Mouse (Mus musculus): ENCODE data around the gene Dnlz.

Gene Dnlz

DNA sequence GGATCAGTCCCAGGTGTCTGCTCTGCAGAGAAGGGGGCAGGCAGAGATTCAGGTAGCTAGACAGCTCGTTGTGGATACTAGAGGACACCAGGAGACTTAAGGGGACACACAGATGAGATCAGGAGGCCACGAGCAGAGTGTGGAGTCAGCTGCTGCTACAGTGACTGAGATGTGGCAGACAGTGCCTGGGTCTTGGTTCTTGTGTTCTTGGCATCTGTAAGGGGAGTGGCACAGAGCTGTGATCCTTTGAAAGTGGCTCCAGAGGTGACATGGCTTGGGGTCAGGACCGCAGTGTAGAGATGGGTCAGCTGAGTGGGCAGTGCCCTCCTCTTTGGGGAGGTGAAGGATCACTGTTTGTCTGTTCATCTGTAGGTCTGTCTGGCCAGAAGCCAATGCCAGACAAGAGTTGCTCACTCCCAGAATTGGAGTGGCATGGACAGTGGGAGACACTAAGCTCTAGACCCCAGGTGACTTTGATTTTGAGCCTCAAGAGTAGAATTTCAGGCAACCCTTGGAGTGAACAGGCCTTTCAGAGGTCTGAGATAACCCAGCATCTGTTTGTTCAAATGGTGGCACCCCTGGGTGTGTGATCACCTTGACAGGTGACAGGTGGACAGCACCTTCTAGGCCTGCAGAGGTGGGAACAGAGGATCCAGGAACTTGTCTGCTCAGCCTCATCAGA is 33.8 kb downstream of the Dnlz start:
- CTCF ChIA-PET, result interaction anchor here in 3 of 4 experiments (0.6 to 1.4 kb wide), 7 partner anchors 21 to 318 kb away, joined by 3 to 10 read pairs (median 3); partner anchors contain the start of gene Dnlz (in 1 of the 3)
- POLR2A ChIA-PET, result interaction anchor here in 3 of 4 experiments (0.5 to 1.3 kb wide), 6 partner anchors 18 to 937 kb away, joined by 3 to 7 read pairs (median 4); partner anchors contain the start of gene Dnlz (in 1 of the 3)

DNA sequence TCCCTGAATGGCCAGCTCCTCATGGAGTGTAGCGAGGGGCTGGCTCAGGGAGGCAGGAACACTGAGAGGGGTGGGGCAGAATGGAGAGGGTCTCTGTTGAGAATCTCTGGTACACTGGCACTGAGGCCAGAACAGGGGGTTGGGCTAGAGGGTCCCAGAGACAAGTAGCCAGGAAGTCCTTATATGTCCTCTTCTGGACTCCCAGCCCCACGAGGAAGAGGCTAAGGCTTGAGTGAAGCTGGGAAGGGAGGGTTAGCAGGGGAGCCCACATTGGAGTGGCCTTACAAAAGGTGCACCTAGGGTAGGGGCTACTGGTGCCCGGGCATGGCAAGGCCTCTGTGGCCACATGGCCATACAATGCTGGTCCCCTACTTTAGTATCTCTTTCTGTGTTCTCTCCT is 34.5 kb downstream of the Dnlz start:
- POLR2A ChIA-PET, result interaction anchor here in 3 of 4 experiments (0.6 to 2.4 kb wide), 11 partner anchors 8 to 548 kb away, joined by 3 to 13 read pairs (median 3); partner anchors contain the start of gene Dnlz (in 2 of the 3)
- CTCF ChIA-PET, result interaction anchor here in 2 of 4 experiments (0.5 to 3.0 kb wide), 5 partner anchors 8 to 252 kb away, joined by 3 to 22 read pairs (median 3); partner anchors contain the start of gene Inpp5e (in 1 of the 2)

GRCm38 (mm10) chr2:26316576-26317246 is 35.2 kb downstream of the Dnlz start:
- CTCF ChIA-PET, result interaction anchor here in 3 of 4 experiments (1.0 to 3.0 kb wide), 8 partner anchors 9 to 253 kb away, joined by 3 to 22 read pairs (median 7); partner anchors contain the start of gene Inpp5e (in 2 of the 3)
- POLR2A ChIA-PET, result interaction anchor here (0.6 to 2.9 kb wide), 23 partner anchors 8 to 549 kb away, joined by 3 to 16 read pairs (median 4); partner anchors contain the start of genes Inpp5e (in 2 of the 4), Dnlz (in 1 of the 4) and Qsox2 (in 1 of the 4)

- ChIA-PET CTCF (interaction anchor here (0.6 to 3.0 kb wide), 13 partner anchors 9 to 384 kb away, joined by 3 to 22 read pairs (median 5); partner anchors contain the start of genes Inpp5e (in 2 of the 4) and Dnlz (in 1 of the 4)), POLR2A (interaction anchor here (0.6 to 2.9 kb wide), 28 partner anchors 9 to 320 kb away, joined by 3 to 16 read pairs (median 4); partner anchors contain the start of genes Dnlz (in 2 of the 4), Inpp5e (in 2 of the 4), Qsox2 (in 1 of the 4) and Sec16a (in 1 of the 4))
Measured at GRCm38 (mm10) chr2:26315925-26316311, 36.0 kb downstream of the Dnlz start.

DNA sequence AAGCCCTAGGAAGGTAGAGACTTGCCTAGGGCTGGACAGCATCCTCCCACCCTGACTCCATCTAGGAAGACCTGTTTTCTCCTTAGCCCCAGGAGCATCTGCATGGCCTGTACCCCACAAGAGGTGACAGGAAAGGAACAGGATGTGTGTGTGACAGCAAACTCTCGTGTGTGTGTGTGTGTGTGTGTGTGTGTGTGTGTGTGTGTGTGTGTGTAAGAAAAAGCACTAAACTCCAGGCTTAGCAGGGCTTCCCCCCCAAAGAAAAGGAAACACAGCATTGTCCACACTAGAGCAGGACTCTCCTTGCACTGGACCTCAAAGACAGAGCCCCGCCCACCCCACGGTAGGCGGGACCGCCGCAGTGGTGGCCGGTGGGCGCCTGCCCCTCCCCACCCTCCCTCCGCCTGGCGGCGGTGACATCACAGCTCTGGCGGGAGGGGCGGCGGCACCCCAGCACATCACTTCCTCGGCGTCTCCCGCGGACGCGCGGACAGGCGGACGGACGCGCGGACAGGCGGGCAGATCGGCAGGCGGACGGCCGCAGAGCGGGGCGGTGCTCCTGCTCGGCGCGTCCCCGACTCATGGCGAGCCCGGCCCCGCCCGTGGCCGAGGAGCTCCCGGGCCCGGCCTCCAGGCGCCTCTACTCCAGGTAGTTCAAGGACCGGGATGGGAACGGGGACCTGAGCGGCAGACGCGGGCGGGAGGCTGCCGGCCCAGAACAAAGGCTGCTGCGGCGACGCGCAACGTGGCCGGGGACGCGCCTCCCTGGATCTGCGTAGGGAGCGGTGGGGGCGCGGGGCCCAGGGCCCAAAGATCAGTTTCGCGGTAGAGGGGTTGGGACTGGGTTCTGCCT is 36.6 kb downstream of the Dnlz start, which contains the start of gene Gpsm1:
Gpsm1 (plus strand) TSS at position 444 of the 853 bp plus-strand sequence.
- POLR2A ChIA-PET, result interaction anchor here (0.6 to 2.9 kb wide), 21 partner anchors 10 to 321 kb away, joined by 3 to 16 read pairs (median 4); partner anchors contain the start of genes Dnlz (in 2 of the 4), Inpp5e (in 2 of the 4), Qsox2 (in 1 of the 4) and Sec16a (in 1 of the 4)
- CTCF ChIA-PET, result interaction anchor here (0.5 to 3.0 kb wide), 14 partner anchors 10 to 384 kb away, joined by 3 to 22 read pairs (median 4); partner anchors contain the start of genes Inpp5e (in 2 of the 4) and Dnlz (in 1 of the 4)

- POLR2A ChIA-PET, result interaction anchor here in 2 of 4 experiments (0.8 to 2.9 kb wide), 7 partner anchors 11 to 131 kb away, joined by 3 to 16 read pairs (median 4); partner anchors contain the start of genes Dnlz (in 1 of the 2) and Sec16a (in 1 of the 2)
Measured at GRCm38 (mm10) chr2:26314281-26315071, 37.4 kb downstream of the Dnlz start.

DNA sequence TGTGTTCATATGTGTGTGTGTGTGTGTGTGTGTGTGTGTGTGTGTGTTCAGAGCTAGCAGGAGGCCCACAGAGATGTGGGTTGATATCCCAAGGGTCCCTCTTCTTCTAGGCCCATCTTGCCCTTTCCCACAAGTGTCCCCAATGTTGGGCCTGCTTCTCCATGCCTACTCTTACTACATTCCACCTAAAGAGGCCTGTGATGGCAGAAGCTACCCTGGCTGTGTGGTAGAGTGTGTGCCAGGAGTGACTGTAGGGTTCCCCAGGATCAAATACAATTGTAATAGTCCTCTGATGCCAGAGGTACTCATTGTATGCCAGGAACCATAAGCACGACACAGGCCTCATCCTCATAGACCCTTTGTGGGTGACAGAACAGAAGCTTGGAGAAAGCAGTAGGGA is 38.5 kb downstream of the Dnlz start:
- POLR2A ChIA-PET, result interaction anchor here (0.6 to 1.6 kb wide), 5 partner anchors 8 to 291 kb away, joined by 3 to 6 read pairs (median 3); partner anchors contain the start of gene Agpat2 (in 1 of the 4)
- CTCF ChIA-PET, result interaction anchor here in 2 of 4 experiments (1.0 to 1.6 kb wide), 3 partner anchors 13 to 159 kb away, joined by 4 to 6 read pairs (median 5); no protein-coding TSS in a partner anchor

More at GRCm38 (mm10) chr2:26314281-26315071, 37.4 kb downstream of the Dnlz start:
- CTCF ChIA-PET, result interaction anchor here in 2 of 4 experiments (0.7 to 3.0 kb wide), 6 partner anchors 11 to 161 kb away, joined by 3 to 22 read pairs (median 8); partner anchors contain the start of gene Inpp5e (in 1 of the 2)

GRCm38 (mm10) chr2:26312812-26313211 is 39.1 kb downstream of the Dnlz start:
- ChIA-PET CTCF (interaction anchor here in 2 of 4 experiments (0.6 to 1.0 kb wide), 2 partner anchors 27 to 43 kb away, joined by 5 to 6 read pairs; no protein-coding TSS in a partner anchor), POLR2A (interaction anchor here in 1 of 4 experiments (1.6 kb wide), 1 partner anchor 12 kb away, joined by 3 read pairs; no protein-coding TSS in a partner anchor)

DNA sequence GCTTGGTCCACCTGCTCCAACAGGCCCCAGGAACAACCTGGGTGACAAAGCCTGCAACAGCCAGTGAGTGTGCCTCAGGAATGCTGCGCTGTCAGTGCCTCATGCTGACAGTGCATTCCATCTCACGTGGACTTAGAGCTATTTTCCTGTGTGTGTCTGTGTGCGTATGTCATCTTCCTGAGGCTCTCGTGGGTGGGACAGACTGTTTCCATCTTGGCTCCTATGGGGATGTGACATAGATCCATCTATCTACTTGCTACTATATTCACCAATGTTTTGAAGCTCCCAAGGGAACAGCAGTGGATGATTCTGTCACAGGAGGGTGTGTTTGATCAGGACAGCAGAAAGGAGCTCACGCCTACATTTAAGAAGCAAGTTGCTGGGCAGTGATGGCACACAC is 40.0 kb downstream of the Dnlz start:
- ChIA-PET CTCF (interaction anchor here in 1 of 4 experiments (1.2 kb wide), 1 partner anchor 14 kb away, joined by 5 read pairs; no protein-coding TSS in a partner anchor), POLR2A (interaction anchor here in 1 of 4 experiments (0.7 kb wide), 2 partner anchors 69 to 681 kb away, joined by 3 read pairs; partner anchors contain the start of gene Snapc4)

DNA sequence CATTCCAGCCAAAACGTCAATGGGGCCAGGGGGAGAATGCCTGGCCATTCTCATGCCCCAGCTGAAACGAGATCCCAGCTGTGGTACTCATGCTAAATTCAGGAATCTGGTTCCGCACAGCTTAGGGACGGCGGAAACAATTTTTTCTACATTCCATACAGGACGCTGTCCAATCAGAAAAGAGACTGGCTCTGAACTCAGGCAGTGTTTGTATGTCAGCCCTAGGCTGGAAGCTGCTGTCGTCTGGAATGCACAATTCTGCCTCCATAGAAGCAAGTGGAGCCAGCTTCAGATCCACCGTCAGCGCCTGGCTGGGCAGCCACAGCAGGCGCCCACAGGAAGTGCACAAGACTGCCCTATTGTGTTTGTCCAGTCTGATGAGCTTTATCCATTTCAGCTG is 42.2 kb downstream of the Dnlz start:
- ChIA-PET POLR2A (interaction anchor here in 3 of 4 experiments (0.5 to 2.1 kb wide), 10 partner anchors 10 to 625 kb away, joined by 3 to 8 read pairs (median 3); partner anchors contain the start of gene Dnlz (in 1 of the 3)), CTCF (interaction anchor here (0.6 to 1.9 kb wide), 8 partner anchors 11 to 156 kb away, joined by 3 to 6 read pairs (median 4); partner anchors contain the start of gene Dnlz (in 1 of the 4))

GRCm38 (mm10) chr2:26306702-26307101 is 45.2 kb downstream of the Dnlz start:
- ChIA-PET CTCF (interaction anchor here in 1 of 4 experiments (0.7 kb wide), 1 partner anchor 244 kb away, joined by 3 read pairs; no protein-coding TSS in a partner anchor), POLR2A (no interaction called here)

GRCm38 (mm10) chr2:26305555-26305954 is 46.4 kb downstream of the Dnlz start:
- CTCF ChIA-PET, result no interaction called here
- POLR2A ChIA-PET, result interaction anchor here in 1 of 4 experiments (1.9 kb wide), 1 partner anchor 10 kb away, joined by 6 read pairs; the partner anchor contains the start of gene Gpsm1

- CTCF ChIA-PET, result interaction anchor here in 1 of 4 experiments (0.6 kb wide), 1 partner anchor 106 kb away, joined by 3 read pairs; no protein-coding TSS in a partner anchor
- POLR2A ChIA-PET, result interaction anchor here in 2 of 4 experiments (0.6 to 1.9 kb wide), 2 partner anchors 11 to 306 kb away, joined by 6 to 7 read pairs; partner anchors contain the start of gene Gpsm1 (in 1 of the 2)
Measured at GRCm38 (mm10) chr2:26304711-26305110, 47.2 kb downstream of the Dnlz start.

- POLR2A ChIA-PET, result interaction anchor here in 1 of 4 experiments (1.9 kb wide), 1 partner anchor 23 kb away, joined by 6 read pairs; no protein-coding TSS in a partner anchor
- CTCF ChIA-PET, result interaction anchor here in 3 of 4 experiments (1.0 to 1.6 kb wide), 4 partner anchors 23 to 148 kb away, joined by 3 to 7 read pairs (median 3); partner anchors contain the start of gene Inpp5e (in 1 of the 3)
Measured at GRCm38 (mm10) chr2:26302005-26302503, 49.9 kb downstream of the Dnlz start.

GRCm38 (mm10) chr2:26300808-26301174 is 51.1 kb downstream of the Dnlz start:
- ChIA-PET POLR2A (interaction anchor here in 2 of 4 experiments (0.6 to 1.9 kb wide), 9 partner anchors 16 to 303 kb away, joined by 3 to 6 read pairs (median 4); partner anchors contain the start of genes Agpat2 (in 1 of the 2) and Dnlz (in 1 of the 2)), CTCF (interaction anchor here (0.6 to 6.6 kb wide), 24 partner anchors 9 to 358 kb away, joined by 3 to 34 read pairs (median 4); partner anchors contain the start of genes Inpp5e (in 3 of the 4), Dnlz (in 2 of the 4) and Gpsm1 (in 1 of the 4))

Measured in embryonic stem cell, embryonic (primary cell).